Mouse (Mus musculus) ovary, postnatal 14 days (tissue): Measurements from ENCODE around the gene Rbfox1.

Experiments
- DNase-seq: peaks from one replicate; pipeline ENCODE4 v3.0.0; 2022; ENCODE audit warnings: low spot score

The Rbfox1 gene

GRCm38 (mm10) chr16:7149106-7149899 is 1264.1 kb downstream of the Rbfox1 start:
- no peak for DNase-seq

DNA sequence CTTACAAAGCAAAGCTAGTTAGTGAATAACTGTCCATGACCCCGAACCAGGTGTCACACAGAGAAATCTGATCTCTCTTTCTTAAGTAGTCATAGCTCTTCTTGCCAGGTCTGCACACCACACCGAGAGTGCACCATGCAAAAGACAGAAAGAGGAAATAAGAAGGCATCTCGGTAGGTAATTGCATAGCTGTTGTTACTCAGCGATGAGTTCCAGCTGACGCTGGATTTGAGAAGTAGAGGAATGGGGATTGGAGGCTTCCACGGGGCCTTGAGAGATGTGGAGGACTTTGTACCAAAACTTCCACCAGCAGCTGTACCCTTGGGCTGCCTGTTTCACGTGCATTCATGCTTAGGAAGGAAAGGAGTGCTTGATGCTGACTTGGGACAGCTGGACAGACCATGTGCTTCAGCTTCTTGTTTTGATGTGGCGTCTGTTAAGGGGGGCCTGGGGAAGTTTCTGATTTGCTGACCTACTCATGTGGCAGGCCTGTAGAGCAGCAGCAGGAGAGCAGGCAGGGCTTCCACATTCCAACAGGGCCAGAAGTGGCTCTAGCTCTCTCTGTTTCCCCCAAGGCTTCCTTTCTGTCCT is 1265.1 kb downstream of the Rbfox1 start:
- no peak for DNase-seq

DNA sequence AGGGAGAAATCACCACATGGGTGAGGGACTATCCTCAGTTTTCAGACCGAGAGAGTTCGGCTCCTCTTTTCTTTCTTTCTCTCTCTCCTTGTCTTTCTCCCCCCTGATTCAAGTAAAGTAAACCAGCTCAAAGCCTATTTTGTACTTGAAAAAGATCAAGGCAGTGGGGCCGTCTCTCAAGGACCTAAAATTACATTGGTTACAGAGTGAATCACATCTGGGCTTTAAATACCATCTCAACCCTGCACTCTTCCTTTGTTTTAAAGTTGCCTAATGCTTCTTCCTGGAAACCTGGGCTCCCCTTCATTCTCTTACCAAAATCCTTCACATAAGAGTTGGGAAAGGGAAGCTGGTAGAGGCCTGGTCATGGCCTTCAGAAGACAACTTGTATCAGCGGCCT is 1267.2 kb downstream of the Rbfox1 start:
- DNase-seq = no peak

GRCm38 (mm10) chr16:7154671-7155070 is 1269.5 kb downstream of the Rbfox1 start:
- no peak for DNase-seq

DNA sequence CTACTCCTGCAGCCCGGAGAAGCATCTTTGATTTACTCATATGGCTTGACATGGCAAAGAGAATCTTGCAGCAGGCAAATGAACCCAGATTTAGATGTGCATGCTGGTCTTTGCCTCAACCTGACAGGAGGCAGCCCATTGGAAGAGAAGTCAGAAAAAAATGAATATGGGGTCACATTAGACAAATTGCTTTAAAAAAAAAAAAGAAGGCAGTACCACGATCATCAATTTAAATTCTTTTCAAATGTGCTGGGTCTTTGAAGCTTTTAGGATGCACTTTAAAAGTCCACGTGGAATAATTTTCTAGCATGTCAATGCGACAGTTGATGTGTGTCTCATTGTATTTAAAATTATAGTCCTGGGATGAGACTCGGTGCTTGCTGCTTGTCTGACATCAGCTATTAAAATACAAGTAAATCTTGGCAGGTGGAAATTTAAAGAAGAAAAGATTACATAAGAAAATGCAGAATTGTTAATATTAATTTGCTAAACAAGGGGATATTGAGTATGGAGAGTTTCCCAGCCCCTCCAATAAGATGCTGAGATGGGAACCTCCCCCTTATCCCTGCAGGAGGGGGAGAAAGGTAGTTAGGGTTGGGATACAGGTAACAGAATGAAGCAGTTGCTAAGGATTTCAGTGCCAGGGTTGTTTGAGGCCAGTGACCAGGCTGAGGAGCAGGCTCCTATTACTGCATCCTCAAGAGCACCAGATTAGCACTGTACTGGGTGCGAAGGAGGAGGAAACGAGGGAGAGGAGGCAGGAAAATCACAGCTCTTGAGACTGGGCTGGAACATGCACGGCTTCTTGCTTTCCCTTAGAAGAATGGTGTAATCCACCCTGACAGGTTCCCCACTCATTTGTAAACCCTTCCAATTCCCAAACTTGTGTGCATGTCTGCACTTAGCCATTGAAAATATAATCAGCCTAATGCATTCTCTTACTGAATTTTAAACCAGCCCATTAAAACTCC is 1274.0 kb downstream of the Rbfox1 start:
- no peak for DNase-seq

- no peak for DNase-seq
These were observed 1274.7 kb downstream of the Rbfox1 start for GRCm38 (mm10) chr16:7159827-7160217.

GRCm38 (mm10) chr16:7162168-7162567 is 1277.0 kb downstream of the Rbfox1 start:
- DNase-seq = no peak

DNA sequence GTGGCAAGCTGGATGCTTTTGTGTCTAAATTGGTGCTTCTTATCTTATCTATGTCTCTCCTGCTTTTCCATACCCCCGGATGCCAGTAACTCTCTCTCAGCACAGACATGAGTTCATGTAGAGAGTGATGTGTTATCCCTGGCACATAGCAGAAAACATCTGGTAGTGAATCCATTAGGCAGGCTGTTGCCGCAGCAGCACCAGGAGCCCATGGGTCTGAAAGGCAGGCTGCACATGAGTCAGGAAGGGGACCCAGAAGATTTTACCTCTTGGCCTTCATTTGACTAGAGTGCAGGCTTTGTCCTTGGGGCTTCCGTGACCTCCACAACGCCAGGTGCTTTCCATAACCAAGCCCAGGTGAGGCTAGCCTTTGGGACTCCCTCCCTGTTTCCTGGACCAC is 1278.5 kb downstream of the Rbfox1 start:
- DNase-seq = no peak

DNA sequence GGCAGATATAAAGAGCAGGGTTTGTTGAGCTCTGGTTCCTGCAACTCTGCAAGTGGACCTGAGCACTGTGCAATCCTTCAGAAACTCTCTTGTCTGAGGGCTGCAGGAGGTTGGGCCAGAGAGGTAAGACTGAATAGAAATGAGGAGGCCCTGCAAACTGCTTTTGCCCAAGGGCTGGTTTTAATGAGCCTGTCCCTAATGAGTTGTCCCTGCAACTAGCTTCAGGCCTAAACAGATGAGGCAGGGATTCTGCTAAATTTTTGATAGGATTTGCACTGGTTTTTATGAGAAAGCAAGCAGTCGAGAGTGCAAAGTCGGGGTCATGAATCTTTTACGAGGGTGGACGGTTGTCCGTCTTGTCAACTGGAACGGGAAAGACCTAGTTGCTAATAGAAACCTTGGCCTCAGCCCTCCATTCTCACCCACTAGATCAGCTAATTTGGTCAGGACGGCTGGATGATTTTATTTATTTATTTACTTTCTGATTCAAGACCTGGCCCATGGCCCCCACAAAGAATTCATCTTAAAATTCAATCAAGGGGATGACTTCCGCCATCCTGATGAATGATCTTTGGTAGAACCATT is 1279.1 kb downstream of the Rbfox1 start:
- no peak for DNase-seq

- DNase-seq = no peak
These were observed 1290.8 kb downstream of the Rbfox1 start for GRCm38 (mm10) chr16:7175960-7176359.

DNA sequence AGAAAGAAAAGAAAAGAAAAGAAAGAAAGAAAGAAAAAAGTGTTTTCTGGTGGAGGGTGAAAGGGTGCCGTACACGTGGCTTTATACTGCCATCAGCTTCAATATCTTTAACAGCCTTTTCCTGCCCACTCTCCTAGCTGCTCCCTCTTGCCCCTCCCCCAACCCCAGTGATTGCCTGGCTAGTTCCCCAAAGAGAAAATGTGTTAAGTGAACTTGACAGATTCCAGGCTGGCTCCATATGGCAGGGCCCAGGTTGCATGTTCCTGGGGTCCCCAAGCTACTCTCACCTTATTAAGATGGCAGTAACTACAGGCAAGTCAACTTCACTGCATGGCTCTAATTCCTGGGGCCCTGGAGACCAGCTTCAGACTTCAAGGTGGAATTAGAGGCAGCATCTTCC is 1302.6 kb downstream of the Rbfox1 start:
- no peak for DNase-seq

- no peak for DNase-seq
These were observed 1308.4 kb downstream of the Rbfox1 start for GRCm38 (mm10) chr16:7193535-7193934.

DNA sequence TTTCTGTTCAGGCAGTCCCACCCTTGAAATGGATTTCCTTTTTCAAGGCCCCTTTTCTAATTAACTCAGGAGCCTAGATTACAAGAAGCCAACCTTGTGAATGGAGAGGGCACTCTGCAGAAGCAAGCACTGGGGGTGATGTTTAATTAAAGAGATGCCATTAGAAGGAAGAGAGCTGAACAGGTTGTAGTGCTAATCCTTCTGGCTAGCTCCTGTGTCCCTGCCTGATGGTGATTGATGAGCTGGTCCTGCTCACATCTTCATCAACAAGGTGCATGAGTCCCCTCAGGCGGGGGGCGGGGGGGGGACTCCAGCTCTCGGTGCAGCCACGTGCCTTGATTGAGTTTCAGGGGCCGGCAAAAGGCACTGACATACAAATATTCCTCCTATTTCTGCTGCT is 1312.8 kb downstream of the Rbfox1 start:
- DNase-seq = no peak

- no peak for DNase-seq
These were observed 1315.1 kb downstream of the Rbfox1 start for GRCm38 (mm10) chr16:7200239-7200638.

DNA sequence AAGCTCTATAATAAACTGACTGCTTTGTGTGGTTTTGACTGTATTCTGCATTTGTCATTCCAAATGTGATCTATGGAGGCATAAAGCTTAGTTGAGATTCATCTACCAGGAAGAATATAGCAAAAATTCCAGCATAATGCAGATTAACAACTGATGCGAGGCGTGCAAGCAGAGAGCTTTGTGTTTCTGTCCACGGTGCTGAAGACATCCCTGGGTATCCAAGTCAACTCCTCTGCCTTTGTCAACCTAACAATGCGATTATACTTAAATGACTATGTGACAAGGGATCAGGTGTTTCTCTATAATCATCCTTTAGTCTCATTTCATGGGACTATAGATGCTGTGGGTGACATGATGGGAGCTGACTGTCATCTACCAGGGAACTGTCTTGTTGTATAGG is 1316.7 kb downstream of the Rbfox1 start:
- DNase-seq = no peak

- DNase-seq = no peak
These were observed 1321.2 kb downstream of the Rbfox1 start for GRCm38 (mm10) chr16:7206116-7206900.

GRCm38 (mm10) chr16:7207599-7207998 is 1322.4 kb downstream of the Rbfox1 start:
- DNase-seq = no peak

GRCm38 (mm10) chr16:7212756-7213155 is 1327.6 kb downstream of the Rbfox1 start:
- no peak for DNase-seq

DNA sequence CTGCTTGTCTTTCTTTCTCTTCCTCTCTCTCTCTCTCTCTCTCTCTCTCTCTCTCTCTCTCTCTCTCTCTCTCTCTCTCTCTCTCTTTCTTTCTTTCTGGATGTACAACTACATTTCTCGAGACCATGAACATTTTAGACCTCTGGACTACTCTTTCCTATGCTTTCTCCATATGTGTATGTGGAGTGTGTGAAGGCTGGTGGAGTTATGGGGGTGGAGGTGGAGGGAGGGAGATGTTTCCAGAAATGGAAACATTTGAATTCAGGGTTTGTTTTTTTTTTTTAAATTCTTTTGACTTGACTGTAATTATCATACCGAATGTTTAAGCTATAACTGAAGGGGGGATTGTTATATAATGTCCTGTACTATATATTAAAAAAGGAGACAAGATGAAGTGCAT is 1338.1 kb downstream of the Rbfox1 start:
- DNase-seq = no peak

- DNase-seq = no peak
These were observed 1340.8 kb downstream of the Rbfox1 start for GRCm38 (mm10) chr16:7226000-7226399.

DNA sequence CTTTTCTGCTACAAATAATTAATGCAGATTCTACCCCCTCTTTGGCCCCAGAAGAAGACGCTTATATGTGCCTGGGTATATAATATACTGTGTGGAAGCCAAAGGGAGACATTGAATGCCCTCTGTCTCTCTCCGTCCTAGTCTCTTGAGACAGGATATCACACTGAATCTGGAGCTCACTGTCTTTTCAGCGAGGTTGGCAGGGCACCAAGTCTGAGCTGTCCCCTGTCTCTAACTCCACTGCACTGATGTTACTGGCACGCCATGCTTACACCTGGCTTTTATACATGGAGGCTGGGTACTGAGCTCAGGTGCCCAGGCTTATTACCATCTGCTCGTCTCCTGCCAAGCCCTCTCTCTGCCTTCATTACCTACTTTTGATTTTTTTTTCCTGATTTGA is 1343.1 kb downstream of the Rbfox1 start:
- DNase-seq = no peak

GRCm38 (mm10) chr16:7229232-7229631 is 1344.1 kb downstream of the Rbfox1 start:
- no peak for DNase-seq
